Mouse (Mus musculus) c-Kit-positive CD71-positive TER-119-positive erythroid progenitor cells, embryonic 14.5 days (primary cell): ENCODE measurements around the gene Klhl11.

Source experiments
- DNase-seq: peaks from one replicate; pipeline ENCODE4 v3.0.0-alpha.2; 2013; ENCODE audit warnings: low spot score

Klhl11 gene

DNA sequence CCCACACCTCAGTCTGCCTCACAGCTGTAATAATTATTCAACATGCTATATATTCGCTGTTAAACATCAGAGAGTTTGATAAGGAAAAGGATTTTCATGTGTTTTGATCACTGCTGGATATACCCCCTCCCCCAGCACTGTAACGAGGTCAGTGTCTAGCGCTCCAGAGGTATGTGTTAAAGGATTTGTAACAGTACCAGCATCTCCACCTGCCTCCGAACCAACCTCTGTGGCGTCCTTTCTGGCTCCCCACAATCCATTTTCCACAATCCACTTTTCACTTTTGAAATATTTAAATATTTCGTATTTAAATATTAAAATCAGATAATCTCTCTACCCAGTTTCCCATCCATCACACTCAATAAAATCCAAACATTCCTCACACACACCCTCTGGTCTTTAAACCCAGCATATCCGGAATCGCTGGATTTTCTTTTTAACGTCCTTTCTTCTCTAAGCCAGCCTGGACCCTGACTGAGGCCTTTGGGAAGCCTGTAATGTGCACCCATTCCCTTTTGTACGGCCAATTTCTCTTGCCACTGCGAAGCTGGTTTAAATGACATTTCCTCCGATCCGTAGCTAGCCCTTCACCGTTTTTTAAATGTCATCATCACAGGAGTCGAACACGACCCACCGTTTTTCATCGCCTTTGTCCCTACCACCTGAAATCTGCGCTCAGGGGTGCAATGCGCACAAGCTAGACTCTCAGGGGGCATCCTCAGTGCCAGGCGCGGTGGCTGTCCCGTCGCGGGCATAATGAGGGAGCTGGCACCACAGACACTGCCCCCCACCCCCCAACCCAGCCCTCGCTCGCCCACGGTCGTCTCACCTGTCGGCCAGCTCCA is 967 bp downstream of the Klhl11 start:
- peak; percentile 20 for DNase-seq

DNA sequence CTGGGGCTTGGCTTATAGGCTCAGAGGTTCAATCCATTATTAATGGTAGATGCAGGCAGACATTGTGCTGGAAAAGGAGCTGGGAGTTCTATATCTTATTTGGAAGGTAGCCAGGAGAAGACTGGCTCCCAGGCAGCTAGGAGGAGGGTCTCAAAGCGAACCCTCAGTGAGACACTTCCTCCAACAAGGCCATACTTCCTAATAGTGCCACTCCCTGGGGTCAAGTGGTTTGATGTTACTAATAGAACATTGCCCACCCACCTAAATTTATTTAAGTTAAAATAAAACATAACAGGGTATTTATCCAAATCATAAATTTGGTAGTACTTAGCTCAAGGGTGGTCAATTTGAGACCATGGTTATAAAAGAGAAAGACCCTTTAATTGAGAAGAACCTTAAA is 6.7 kb downstream of the Klhl11 start:
- DNase-seq: no peak

DNA sequence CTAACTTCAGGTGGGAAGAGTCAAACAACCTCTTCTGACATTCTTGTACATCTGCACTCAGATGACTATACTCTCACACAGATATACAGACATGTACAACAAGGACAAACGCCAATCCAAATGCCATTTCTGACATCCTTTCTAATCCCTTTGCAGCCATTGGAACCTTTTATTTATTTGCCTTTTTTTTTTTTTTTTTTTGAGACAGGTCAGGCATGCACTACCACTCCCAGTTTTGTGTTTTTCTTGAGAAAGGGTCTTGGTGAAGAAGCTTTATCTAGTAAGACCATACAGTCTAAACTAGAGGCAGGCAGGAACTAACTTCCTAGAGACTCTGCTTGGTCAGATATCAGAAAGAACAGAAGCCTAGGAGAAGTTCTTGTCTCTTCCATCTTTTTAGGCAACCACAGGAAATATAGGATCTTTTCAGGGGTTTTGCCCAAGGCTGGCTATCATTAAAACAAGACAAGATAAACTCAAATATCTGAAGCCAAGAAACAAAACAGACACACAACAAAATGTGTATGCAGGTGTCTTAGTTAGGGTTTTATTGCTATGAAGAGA is 7.2 kb downstream of the Klhl11 start:
- DNase-seq: no peak

DNA sequence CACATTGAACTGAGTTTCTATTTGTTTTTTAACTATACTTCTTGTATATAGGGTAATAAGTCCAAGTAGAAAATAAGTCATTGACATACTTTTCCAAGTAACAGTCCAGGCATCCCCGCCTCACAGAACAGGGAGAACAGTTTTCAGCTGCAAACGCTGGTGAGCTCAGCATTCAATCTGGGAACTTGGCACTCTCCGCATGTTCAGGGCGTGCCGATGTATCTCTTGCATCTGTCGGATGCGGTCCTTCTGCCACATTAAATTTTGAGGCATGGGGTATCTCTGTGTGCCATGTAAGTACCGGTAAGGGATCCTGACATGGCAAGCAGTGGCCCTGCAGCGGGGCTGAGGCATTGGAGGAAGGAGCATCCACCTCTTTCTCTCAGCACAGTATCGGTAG is 9.8 kb downstream of the Klhl11 start:
- DNase-seq: no peak

DNA sequence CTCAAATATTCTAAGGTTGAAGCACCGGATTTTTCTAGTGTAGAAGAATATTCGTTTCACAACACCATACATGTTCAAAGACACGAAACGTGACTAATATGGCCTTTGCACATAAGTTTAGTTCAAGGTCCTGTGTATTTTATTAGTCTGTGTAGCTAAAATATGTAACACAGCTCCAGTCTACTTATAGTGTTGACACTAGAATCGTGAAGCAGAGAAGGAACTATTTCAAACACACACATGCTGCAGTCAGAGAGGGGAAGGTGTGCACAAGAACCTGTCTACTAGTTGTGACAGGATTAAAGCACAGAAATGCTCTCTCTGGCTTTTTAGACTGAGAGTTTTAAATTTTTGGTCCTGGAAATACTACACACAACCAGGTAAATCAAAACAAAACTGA is 14.8 kb downstream of the Klhl11 start:
- no peak for DNase-seq

GRCm38 (mm10) chr11:100457247-100457646 is 15.3 kb downstream of the Klhl11 start:
- DNase-seq: no peak

GRCm38 (mm10) chr11:100442625-100443024 is 29.9 kb downstream of the Klhl11 start:
- no peak for DNase-seq

DNA sequence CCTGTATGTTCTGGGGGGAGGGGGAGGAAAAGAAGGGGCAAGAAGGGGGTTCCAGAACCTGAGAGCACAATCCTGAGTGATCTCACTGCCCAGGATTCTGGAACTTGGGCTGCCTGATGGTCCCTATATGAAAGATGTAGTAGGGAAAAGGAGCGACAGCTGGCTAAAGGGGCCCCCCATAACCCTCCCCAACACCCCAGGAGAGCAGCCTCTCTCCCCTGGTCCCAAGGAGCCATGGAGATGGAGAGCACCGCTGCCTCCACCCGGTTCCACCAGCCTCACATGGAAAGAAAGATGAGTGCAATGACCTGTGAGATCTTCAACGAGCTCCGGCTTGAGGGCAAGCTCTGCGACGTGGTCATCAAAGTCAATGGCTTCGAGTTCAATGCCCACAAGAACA is 30.7 kb downstream of the Klhl11 start, which contains the start of the genes Nt5c3b and Klhl10:
Gene Nt5c3b (minus strand): TSS at position 12 of the 400 bp plus-strand sequence.
Gene Klhl10 (plus strand): TSS at position 121 of the 400 bp plus-strand sequence.
- no peak for DNase-seq

- peak; percentile 67 for DNase-seq
These were observed 31.6 kb downstream of the Klhl11 start for GRCm38 (mm10) chr11:100440691-100441522.

DNA sequence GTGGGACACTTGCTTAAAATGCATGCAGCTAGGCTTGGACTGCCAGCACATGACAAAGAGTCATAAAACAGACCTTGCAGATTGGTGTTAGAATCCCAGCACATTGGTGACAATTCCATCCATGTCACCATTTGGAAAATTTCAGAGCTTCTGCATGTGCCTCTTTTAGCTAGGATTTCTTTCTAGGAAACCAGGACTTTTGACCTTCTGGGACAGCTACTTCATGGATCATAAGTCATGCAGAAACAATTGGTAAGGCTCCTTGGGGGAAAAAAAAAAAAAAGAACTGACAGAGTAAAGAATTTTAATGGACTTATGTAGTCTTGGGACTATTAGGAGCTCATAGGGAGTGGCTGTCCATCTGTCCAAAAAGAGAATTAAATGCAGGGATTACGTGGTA is 34.6 kb downstream of the Klhl11 start:
- no peak for DNase-seq

GRCm38 (mm10) chr11:100435678-100436246 is 36.8 kb downstream of the Klhl11 start:
- DNase-seq: no peak

GRCm38 (mm10) chr11:100432002-100432401 is 40.5 kb downstream of the Klhl11 start:
- DNase-seq: no peak

DNA sequence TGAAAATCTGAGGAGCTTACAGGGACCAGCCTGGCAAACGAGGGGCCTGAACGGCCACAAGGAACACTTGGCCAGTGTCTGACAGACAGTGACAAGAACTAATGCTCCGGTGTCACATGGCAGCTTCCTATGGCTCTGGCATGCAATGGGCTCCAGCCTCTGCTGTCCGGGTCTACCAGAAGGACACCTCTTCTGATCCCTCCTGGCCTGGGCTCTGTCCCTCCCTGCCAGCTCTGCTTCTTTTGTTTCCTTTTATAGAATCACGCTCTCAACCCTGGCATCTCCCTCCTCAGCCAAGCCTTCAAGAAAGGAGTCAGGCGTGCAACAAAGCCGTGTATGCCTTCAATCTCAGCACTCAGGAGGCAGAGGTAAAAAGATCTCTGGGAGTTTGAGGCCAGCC is 42.5 kb downstream of the Klhl11 start:
- DNase-seq: no peak

GRCm38 (mm10) chr11:100428612-100429199 is 43.8 kb downstream of the Klhl11 start:
- DNase-seq: no peak

DNA sequence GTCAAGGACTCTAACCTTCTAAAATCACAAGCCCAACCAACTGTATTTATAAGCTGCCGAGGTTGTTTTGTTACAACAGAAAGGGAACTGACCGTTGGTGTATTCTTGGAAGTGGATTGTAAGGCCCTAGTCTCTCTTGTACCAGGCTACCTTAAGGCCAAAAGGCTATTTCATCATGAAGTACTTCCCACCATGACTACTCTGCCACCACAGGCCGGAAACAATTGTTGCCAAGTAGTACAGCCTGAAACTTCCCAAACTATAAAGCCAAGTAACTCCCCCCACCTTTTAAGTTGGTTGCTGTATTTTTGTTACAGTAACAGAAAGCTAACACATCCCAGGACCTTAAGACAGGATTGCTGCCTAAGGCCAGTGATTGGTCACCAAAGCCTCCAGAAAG is 45.7 kb downstream of the Klhl11 start:
- DNase-seq: no peak

DNA sequence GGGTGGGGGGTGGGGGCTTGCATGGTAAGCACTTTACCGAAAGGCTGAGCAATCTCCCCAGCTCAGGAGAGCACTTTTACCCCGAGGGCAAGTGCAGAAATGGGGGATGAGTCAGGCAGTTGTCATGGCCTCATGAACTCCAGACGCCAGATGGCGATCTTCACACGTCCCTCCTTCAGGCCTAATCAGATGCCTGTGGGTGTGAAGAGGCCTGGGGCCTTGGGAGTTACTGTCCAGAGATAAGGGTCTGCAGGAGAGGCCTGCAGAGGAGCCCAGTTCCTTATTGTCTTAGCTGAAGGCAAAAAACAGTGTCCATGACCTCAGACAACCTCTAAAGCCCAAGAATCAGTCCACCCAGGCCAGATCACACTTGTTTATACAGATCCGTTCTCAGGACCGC is 46.7 kb downstream of the Klhl11 start:
- DNase-seq: peak; percentile 78

DNA sequence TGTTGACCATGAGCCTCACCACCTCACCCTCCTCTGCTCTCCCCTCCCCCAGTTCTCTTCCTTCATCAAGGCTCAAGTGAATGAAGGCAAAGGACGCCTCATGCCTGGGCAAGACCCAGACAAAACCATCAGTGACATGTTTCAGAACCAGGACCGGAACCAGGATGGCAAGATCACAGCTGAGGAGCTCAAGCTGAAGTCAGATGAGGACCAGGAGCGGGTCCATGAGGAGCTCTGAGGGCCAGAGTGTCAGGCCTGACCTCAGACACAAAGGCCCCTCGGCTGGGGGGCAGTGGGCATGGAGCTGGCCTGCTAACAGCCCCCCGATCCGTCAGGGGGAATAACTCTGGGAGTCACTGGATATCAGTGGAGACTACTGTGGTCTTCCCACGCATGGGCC is 48.7 kb downstream of the Klhl11 start:
- no peak for DNase-seq

GRCm38 (mm10) chr11:100421537-100421936 is 51.0 kb downstream of the Klhl11 start:
- no peak for DNase-seq

- DNase-seq: no peak
These were observed 57.4 kb downstream of the Klhl11 start, which contains the start of gene Fkbp10 for GRCm38 (mm10) chr11:100414914-100415822. Gene Fkbp10, plus strand, starts transcription at chr11:100415697.

- DNase-seq: no peak
These were observed 58.3 kb downstream of the Klhl11 start, which contains the start of gene P3h4 for GRCm38 (mm10) chr11:100414021-100414913. Gene P3h4, minus strand, starts transcription at chr11:100414836.
